Mouse (Mus musculus): ENCODE data around the gene Gm9376. TPM values are rescaled to one million over a fixed set of nuclear protein-coding genes. Genes with fewer than 3 reads are reported as not detected.

The Gm9376 gene
- not detected for polyA plus RNA-seq (2014; fragmentation: Illumina TruSeq; extraction: RNeasy Lipid Tissue Mini Kit (QIAGEN cat#74804); ENCODE audit: low read depth, low replicate concordance)

DNA sequence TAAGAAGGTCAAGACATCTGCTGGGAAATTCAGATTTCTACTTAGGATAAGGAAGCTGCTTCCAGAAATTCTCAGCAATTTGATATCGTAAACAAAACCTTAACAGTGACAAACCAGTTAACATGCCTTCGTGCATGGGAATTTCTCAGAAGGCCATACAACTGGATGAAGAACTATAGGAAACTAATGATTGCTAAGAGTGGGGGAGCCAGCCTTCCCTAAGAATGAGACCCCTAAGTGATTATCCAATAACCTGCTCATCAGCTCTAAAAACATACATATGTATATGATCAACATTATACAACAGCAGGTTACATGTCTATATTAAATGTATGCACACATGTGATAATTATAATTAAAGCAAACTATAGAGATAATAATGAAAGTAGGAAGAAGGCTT lies at the start of gene Gm9376:
Gene Gm9376, plus strand, starts transcription at position 301 of the 400 bp plus-strand sequence.

GRCm38 (mm10) chr14:118236886-118237289 lies 29.9 kb upstream of the Gm9376 start, which contains the start of gene Sox21:
Gene Sox21, minus strand, starts transcription at chr14:118237030.

Other genes starting within 250 kb of the Gm9376 start
- 1.0 TPM for gene Dct, start 214.7 kb upstream of the Gm9376 start, polyA plus RNA-seq (2014; fragmentation: Illumina TruSeq; extraction: RNeasy Lipid Tissue Mini Kit (QIAGEN cat#74804); ENCODE audit: low read depth, low replicate concordance)
- gene Tgds, start 134.2 kb upstream of the Gm9376 start, polyA plus RNA-seq (2014; fragmentation: Illumina TruSeq; extraction: RNeasy Lipid Tissue Mini Kit (QIAGEN cat#74804); ENCODE audit: low read depth, low replicate concordance), result 15.8 TPM
- 30.5 TPM for gene Gpr180, start 129.8 kb upstream of the Gm9376 start, polyA plus RNA-seq (2014; fragmentation: Illumina TruSeq; extraction: RNeasy Lipid Tissue Mini Kit (QIAGEN cat#74804); ENCODE audit: low read depth, low replicate concordance)
- gene Sox21, start 29.9 kb upstream of the Gm9376 start, polyA plus RNA-seq (2014; fragmentation: Illumina TruSeq; extraction: RNeasy Lipid Tissue Mini Kit (QIAGEN cat#74804); ENCODE audit: low read depth, low replicate concordance), result not detected